Mouse (Mus musculus) lung, postnatal 36 days (tissue): ENCODE measurements around the gene Adamtsl1.
A peak's percentile ranks its signal among the peaks of the same experiment; 100 is the strongest.

Experiments
- DNase-seq: peaks from one replicate; pipeline ENCODE4 v3.0.0; 2022; ENCODE audit warnings: mixed read lengths

The Adamtsl1 gene

GRCm38 (mm10) chr4:86233197-86233596 is 719.2 kb downstream of the Adamtsl1 start:
- no peak for DNase-seq

GRCm38 (mm10) chr4:86241854-86242424 is 728.0 kb downstream of the Adamtsl1 start:
- no peak for DNase-seq

GRCm38 (mm10) chr4:86270085-86270484 is 756.1 kb downstream of the Adamtsl1 start:
- DNase-seq: no peak

- peak; percentile 23 for DNase-seq
Measured at GRCm38 (mm10) chr4:86273703-86274355, 759.9 kb downstream of the Adamtsl1 start.

- no peak for DNase-seq
Measured at GRCm38 (mm10) chr4:86274663-86275062, 760.7 kb downstream of the Adamtsl1 start.

- DNase-seq: no peak
Measured at GRCm38 (mm10) chr4:86276021-86276813, 762.2 kb downstream of the Adamtsl1 start.

GRCm38 (mm10) chr4:86278546-86278945 is 764.6 kb downstream of the Adamtsl1 start:
- DNase-seq: no peak

GRCm38 (mm10) chr4:86286572-86286971 is 772.6 kb downstream of the Adamtsl1 start:
- no peak for DNase-seq

- DNase-seq: no peak
Measured at GRCm38 (mm10) chr4:86288264-86288663, 774.3 kb downstream of the Adamtsl1 start.

GRCm38 (mm10) chr4:86289511-86290273 is 775.7 kb downstream of the Adamtsl1 start:
- no peak for DNase-seq

GRCm38 (mm10) chr4:86294828-86295251 is 780.9 kb downstream of the Adamtsl1 start:
- no peak for DNase-seq

GRCm38 (mm10) chr4:86301469-86301868 is 787.5 kb downstream of the Adamtsl1 start:
- DNase-seq: no peak

- DNase-seq: no peak
Measured at GRCm38 (mm10) chr4:86302095-86302494, 788.1 kb downstream of the Adamtsl1 start.

GRCm38 (mm10) chr4:86306753-86307152 is 792.8 kb downstream of the Adamtsl1 start:
- no peak for DNase-seq

GRCm38 (mm10) chr4:86309178-86309577 is 795.2 kb downstream of the Adamtsl1 start:
- no peak for DNase-seq

- DNase-seq: peak; percentile 55
Measured at GRCm38 (mm10) chr4:86310806-86311730, 797.1 kb downstream of the Adamtsl1 start.

- no peak for DNase-seq
Measured at GRCm38 (mm10) chr4:86312366-86312765, 798.4 kb downstream of the Adamtsl1 start.

GRCm38 (mm10) chr4:86314442-86314841 is 800.5 kb downstream of the Adamtsl1 start:
- peak; percentile 94 for DNase-seq

GRCm38 (mm10) chr4:86315122-86315521 is 801.1 kb downstream of the Adamtsl1 start:
- no peak for DNase-seq

- DNase-seq: peak; percentile 29
Measured at GRCm38 (mm10) chr4:86317916-86318542, 804.1 kb downstream of the Adamtsl1 start.

- no peak for DNase-seq
Measured at GRCm38 (mm10) chr4:86325411-86325810, 811.4 kb downstream of the Adamtsl1 start.
